Mouse (Mus musculus): Measurements from ENCODE around the gene Ttll2.
"Not testable (repeated sequence)": the region's sequence is repeated elsewhere in the genome, so short reads cannot be mapped to it uniquely, and the experiment has no call there.

Ttll2 gene

DNA sequence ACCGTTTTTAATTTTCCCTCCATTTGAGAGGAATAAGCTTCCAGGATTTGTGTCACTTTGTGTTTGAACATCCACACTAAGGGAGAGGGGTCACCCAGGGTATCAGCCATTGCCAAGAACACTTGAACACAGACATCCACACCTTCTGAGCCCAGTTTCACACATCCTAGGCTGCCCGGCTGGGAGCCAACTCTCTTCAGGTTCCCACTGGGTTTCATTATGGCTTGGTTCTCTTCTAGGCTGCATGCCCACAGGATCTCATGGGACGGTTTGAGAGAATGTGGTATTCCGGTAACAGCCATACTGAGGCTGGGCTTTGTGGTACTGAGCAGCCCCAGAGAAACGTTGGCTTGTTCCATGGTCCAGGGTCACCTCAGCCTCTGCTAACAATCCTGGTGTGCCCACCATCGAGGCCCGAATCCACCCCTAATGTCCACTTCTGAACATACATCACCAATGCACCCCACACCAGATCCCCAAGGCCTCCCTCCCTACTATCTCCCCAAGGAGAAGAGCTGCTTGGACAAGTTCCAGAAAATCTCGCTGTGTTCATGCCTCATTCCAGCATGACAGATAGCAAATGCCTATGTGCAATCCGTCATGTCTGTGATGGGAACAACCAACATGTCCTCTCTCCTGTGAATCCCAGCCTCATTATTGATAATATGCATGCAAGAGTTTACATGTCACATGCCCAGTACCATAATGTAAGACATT is 8.4 kb upstream of the Ttll2 start:
- DNase-seq, result not testable (repeated sequence)

- not testable (repeated sequence) for DNase-seq
Measured at GRCm38 (mm10) chr17:7359806-7360205, 7.3 kb upstream of the Ttll2 start.

DNA sequence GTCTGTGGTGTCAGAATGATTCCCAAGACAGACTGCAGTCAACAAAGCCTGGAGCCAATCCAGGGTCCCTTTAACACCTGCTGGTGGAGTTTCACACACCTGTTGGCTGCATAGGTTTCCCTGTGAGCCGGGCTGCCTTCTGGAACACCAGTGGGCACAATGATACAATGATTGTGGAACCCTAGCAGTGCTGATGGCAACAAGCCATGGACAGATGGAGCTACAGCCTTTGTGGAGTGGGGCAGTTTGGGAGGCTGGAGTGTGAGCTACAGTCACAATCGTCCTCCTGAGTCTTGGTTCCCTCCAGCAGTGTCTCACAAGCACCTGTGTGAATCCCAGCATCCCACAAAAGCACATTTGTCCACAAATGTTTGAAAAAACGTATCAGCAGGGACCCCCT is 3.7 kb downstream of the Ttll2 start:
- not testable (repeated sequence) for DNase-seq

DNA sequence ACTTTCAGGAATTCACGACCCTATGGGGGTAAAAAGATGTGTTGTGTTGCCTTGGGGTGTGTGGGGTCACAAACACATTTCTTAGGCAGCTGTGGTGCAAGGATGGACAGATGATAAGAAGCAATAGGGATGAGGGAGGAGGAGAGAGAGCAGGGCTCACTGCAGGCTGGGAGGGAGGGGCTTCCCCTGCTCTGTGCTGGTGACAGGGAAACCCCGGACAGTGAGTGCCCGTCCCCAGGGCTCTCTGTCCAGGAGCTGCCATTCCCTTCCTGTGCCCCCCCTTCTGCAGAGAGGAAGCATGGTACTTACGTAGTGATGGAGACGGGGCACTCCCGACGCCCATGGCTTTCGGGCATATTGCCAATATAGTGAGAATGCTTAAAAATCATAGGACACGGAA is 15.1 kb downstream of the Ttll2 start:
- DNase-seq, result not testable (repeated sequence)

- DNase-seq, result not testable (repeated sequence)
Measured at GRCm38 (mm10) chr17:7332745-7333144, 19.8 kb downstream of the Ttll2 start.

GRCm38 (mm10) chr17:7326415-7326814 is 26.1 kb downstream of the Ttll2 start:
- not testable (repeated sequence) for DNase-seq

DNA sequence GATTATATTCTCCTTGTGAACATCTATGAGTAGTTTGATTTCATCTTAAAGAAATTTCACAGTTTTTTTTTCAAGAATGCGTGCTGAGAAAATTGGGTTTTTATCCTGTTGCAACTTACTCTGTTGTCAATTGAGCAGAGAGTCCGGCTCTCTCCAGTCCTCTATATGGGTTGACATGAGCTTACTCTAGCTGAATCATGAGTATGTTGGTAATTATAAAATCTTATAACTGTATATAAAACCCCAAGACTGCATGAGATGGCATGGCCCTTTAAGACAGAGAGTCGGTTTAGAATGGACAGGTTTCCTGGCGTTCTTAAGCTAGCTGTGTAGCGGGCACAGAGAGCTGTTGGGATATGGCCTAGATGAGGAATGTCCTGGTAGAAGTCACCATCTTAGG is 28.1 kb downstream of the Ttll2 start, which contains the start of gene Tcp10a:
TSS of gene Tcp10a (plus strand) at position 301 of the 400 bp plus-strand sequence.
- DNase-seq, result not testable (repeated sequence)

GRCm38 (mm10) chr17:7319789-7320188 is 32.7 kb downstream of the Ttll2 start:
- DNase-seq, result not testable (repeated sequence)

- DNase-seq, result not testable (repeated sequence)
Measured at GRCm38 (mm10) chr17:7315693-7316382, 36.7 kb downstream of the Ttll2 start.

GRCm38 (mm10) chr17:7306278-7307196 is 46.0 kb downstream of the Ttll2 start:
- DNase-seq, result peak in 1 of 2 experiments; percentile 58
